Mouse (Mus musculus) adrenal gland (tissue): Measurements from ENCODE around the gene Plagl2.

ENCODE experiments used
- intact Hi-C: fragments of 180-260 bp; cut with DNase I; formaldehyde crosslinking; loops from one replicate; pipeline ENCODE4 v1.15.1; 2025

Gene Plagl2

GRCm38 (mm10) chr2:153239860-153240480 lies 1.3 kb downstream of the Plagl2 start:
- intact Hi-C loops: loop anchor here (5.0 kb wide), 1 partner anchor 78 kb away; the partner anchor contains the start of gene Tm9sf4

- intact Hi-C loops: no loop called here
These were observed 2.0 kb downstream of the Plagl2 start for GRCm38 (mm10) chr2:153239021-153239859.

DNA sequence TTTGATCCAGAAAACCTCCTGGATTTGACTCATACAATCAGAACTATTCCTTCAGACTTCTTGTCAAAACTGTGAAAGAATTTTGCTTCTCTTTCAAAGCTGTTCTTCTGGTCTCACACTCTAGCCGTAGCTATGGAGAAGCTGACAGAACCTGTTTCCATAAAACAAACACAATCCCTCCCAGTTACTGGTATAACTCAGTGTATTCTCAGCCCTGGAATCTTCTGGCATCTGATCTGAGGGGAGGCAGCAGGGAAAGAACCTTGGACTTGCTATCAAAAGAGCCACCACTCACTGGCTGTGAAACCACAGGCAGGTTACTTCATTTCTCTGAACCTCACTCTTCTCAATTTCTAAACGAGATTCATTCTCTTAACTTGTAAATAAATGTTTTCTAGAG lies 2.8 kb downstream of the Plagl2 start:
- intact Hi-C loops: no loop called here

GRCm38 (mm10) chr2:153237891-153238290 lies 3.3 kb downstream of the Plagl2 start:
- intact Hi-C loops: no loop called here

- intact Hi-C loops: no loop called here
These were observed 4.0 kb downstream of the Plagl2 start for GRCm38 (mm10) chr2:153237193-153237592.

DNA sequence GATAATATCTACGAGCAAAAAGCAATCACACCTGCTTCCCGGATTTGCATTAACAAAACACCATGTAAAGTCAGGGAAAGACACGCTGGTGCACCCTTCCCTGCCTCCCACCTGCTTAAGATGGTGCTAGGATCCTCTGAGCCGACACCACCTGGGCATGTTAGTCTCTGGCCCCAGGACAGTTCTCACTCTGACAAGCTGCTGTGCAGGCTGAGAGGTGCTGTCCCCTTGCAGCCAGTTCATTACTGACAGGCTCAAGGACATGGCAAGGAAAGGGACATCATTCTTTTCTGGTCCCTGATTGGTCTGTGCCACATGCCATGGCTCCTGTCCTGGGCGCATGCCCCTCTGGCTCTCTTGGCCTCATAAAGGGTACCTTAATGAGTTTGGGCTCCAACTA lies 12.7 kb downstream of the Plagl2 start:
- intact Hi-C loops: no loop called here

DNA sequence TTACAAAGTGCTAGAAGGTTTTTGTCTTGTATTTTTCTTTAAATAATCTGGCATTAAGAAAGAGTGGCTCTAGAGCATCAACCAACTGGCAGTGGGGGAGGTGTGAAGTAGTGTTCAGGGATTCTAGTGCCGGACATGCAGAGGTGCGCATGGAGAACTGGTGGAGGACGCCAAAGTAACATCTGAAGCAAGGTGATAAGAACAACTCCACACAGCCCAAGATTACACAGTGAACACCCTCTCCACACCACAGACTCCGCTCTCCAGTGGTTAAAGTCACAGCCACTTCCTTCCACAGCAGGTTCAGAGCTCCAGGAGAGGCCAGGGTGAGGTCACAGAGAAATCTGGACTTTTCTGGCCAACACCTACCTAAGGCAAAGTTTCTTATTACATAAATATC lies 13.3 kb downstream of the Plagl2 start:
- intact Hi-C loops: no loop called here

GRCm38 (mm10) chr2:153225595-153225953 lies 15.7 kb downstream of the Plagl2 start:
- intact Hi-C loops: no loop called here

DNA sequence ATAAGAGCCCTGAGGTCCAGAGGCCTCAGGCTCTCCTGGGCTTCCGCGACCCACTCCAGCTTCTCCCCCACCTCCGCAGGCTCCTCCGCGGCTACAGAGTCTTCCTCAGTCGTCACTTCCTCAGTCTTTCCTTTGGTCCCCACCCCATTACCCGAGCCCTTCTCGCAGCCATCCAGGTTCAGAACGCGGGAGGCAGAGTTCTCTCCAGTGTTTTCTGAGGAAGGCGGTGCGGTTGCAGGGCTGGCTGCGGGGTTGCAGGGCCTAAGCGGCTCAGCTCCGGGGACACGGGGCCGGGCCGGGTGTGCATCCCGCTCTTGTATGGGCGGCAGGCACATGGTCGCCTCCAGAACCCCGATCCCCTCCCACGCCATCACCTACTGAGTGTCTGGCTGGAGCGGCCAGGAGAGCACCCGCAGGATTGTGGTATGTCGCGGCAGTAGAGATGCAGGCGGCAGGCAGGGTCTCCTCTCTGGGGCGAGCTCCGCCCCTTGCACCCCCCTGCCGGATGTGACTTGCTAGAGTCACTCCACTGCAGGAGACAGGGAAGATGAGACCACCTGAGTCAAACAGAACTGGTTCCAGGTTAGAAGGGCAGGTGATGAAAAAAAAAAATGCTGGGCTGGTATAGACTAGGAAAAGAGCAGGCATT lies 16.2 kb downstream of the Plagl2 start, which contains the start of gene Tspyl3:
Gene Tspyl3 (minus strand): TSS at position 496 of the 649 bp plus-strand sequence.
- intact Hi-C loops: no loop called here

GRCm38 (mm10) chr2:153222566-153222965 lies 18.7 kb downstream of the Plagl2 start:
- intact Hi-C loops: no loop called here

DNA sequence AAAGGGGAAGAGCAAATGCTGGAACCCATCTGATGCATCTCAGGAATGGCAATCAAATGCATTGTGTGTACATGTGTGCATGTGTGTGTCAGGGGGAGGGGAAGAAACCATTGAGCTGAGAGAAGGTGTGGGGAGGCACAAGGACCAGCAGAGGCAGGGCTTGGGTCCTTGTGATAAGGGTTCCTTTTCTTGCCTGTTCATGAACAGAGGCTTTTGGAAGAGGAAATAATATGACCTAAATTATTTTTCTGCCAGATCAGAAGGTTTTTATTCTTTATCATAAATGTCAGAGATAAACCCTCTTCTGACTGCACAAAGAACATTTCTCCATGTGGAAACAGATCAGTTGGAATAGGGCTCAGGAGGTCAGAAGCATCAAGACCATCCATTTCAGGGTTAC lies 19.1 kb downstream of the Plagl2 start:
- intact Hi-C loops: no loop called here

DNA sequence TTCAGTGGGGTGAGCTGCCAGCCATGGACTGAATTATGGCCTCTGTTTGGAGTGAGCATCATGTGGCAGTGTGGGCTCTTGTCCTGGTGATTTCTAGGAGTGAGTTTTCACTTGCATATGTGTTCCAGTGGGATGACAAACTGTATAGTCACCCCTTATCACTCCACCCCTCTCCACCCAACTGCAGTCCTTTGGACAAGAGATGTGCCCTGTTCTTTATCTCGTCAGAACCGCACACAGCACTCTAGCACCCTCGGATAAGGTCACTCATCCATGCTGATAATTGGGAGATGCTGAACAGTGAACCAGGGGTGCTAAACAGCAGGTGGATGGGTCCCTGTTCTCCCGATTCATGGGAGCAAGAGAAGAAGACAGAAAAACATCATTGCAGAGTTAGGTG lies 19.6 kb downstream of the Plagl2 start:
- intact Hi-C loops: no loop called here

GRCm38 (mm10) chr2:153218516-153218915 lies 22.7 kb downstream of the Plagl2 start:
- intact Hi-C loops: no loop called here

GRCm38 (mm10) chr2:153217826-153218340 lies 23.3 kb downstream of the Plagl2 start:
- intact Hi-C loops: no loop called here

- intact Hi-C loops: no loop called here
These were observed 25.8 kb downstream of the Plagl2 start for GRCm38 (mm10) chr2:153215421-153215820.

GRCm38 (mm10) chr2:153214771-153215259 lies 26.4 kb downstream of the Plagl2 start:
- intact Hi-C loops: no loop called here

GRCm38 (mm10) chr2:153213351-153213750 lies 27.9 kb downstream of the Plagl2 start:
- intact Hi-C loops: no loop called here

GRCm38 (mm10) chr2:153211451-153211850 lies 29.8 kb downstream of the Plagl2 start:
- intact Hi-C loops: no loop called here

DNA sequence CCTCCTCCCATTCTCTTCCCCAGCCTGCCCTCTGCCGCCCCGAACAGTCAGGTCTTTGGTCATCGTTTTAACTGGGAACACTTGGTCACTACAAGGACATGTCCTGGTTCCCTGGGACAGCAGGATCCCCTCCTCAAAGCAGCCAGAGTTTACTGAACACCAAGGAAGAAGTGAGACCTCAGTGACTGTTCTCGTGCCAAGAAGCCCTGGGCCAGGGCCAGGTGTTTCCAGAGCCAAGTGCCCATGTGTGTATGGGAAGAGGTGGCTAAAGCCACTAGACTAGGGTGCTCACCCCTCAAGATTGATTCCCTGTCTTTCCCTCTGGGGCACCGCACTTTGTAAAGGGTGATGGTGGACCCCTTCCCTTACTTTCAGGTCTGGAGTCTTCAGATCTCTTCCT lies 31.9 kb downstream of the Plagl2 start:
- intact Hi-C loops: no loop called here

DNA sequence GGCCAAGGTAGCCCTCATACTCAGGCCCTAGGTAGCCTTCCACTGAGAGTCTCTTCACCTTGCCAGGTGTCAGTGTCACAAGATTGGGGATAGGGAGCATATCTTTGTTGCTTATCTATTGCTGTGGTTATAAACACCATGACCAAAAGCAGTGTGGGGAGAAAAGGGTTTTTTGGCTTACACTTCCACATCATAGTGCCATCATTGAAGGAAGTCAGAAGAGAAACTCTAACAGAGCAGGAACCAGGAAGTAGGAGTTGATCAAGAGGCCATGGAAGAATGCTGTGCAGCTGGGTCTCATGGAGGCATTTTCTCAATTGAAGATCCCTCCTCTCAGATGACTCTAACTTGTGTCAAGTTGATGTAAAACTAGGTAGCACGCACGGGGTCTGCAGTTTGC lies 33.1 kb downstream of the Plagl2 start:
- intact Hi-C loops: no loop called here

DNA sequence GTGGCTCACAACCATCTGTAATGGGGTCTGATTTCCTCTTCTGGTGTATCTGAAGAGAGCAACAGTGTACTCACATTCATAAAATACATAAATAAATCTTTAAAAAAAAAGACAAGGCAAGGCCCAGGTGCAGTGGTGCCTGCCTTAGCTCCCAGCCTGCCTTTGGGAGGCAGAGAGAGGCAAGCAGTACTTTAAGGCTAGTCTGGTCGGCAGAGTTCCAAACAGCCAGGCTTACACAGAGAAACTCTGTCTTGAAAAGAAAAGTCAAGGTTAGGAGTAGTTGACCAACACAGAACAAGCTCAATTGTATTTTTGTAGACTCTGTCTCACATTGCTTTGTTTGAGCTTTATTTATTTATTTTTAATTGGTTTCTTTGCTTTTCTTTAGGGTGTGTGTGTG lies 38.5 kb downstream of the Plagl2 start:
- intact Hi-C loops: no loop called here

- intact Hi-C loops: no loop called here
These were observed 42.1 kb downstream of the Plagl2 start for GRCm38 (mm10) chr2:153199114-153199513.
